Mouse (Mus musculus): Measurements from ENCODE around the gene Grik4. TPM values are rescaled to one million over a fixed set of nuclear protein-coding genes. Genes with fewer than 3 reads are reported as not detected.
"Not testable (repeated sequence)": the region's sequence is repeated elsewhere in the genome, so short reads cannot be mapped to it uniquely, and the experiment has no call there.

The Grik4 gene
- not detected in 2 replicates for polyA plus RNA-seq (2012; ENCODE audit: insufficient read depth, insufficient read length, low replicate concordance, missing spikeins)

- Histone ChIP-seq H3K27ac (ENCODE audit: insufficient read depth, low read depth, low read length) (no peak within 1 kb of the TSS), H3K4me1 (ENCODE audit: control insufficient read depth, insufficient read depth, low read length) (peaks cover 10% of the 10 kb centered on the region), H3K4me3 (ENCODE audit: insufficient read depth, low read depth, low read length) (peak within 1 kb of the TSS; percentile 50)
- WGBS: 1% methylated on average over 56 of the region's 68 CpGs
- no peak for TF ChIP-seq POLR2A (IDR thresholded peaks at IDR 0.05; ENCODE audit: insufficient read depth, low read depth, low read length)
- no peak for TF ChIP-seq CTCF (IDR thresholded peaks at IDR 0.05; ENCODE audit: insufficient read depth, low read depth, low read length)
Observed at GRCm38 (mm10) chr9:42943781-42944535, at the start of gene Grik4. Gene Grik4, minus strand, starts transcription at chr9:42944493.

- 91% methylated on average over 4 of the region's 4 CpGs for WGBS
- no peak for TF ChIP-seq CTCF (IDR thresholded peaks at IDR 0.05; ENCODE audit: insufficient read depth, low read depth, low read length)
- no peak for TF ChIP-seq POLR2A (IDR thresholded peaks at IDR 0.05; ENCODE audit: insufficient read depth, low read depth, low read length)
- H3K4me1 ChIP-seq (ENCODE audit: control insufficient read depth, insufficient read depth, low read length): no peaks in the 10 kb centered on the region
Observed at GRCm38 (mm10) chr9:42993659-42994058, 49.4 kb upstream of the Grik4 start.

GRCm38 (mm10) chr9:42987988-42988387 is 43.7 kb upstream of the Grik4 start:
- Histone ChIP-seq H3K4me1 (ENCODE audit: control insufficient read depth, insufficient read depth, low read length) (no peaks in the 10 kb centered on the region), H3K27ac (ENCODE audit: insufficient read depth, low read depth, low read length) (no peak overlapping the region), H3K4me3 (ENCODE audit: insufficient read depth, low read depth, low read length) (no peak overlapping the region)
- TF ChIP-seq POLR2A (IDR thresholded peaks at IDR 0.05; ENCODE audit: insufficient read depth, low read depth, low read length) (no peak), CTCF (IDR thresholded peaks at IDR 0.05; ENCODE audit: insufficient read depth, low read depth, low read length) (no peak)
- 62% methylated on average over 4 of the region's 4 CpGs for WGBS

More at GRCm38 (mm10) chr9:42993659-42994058, 49.4 kb upstream of the Grik4 start:
- Histone ChIP-seq H3K27ac (ENCODE audit: insufficient read depth, low read depth, low read length) (no peak overlapping the region), H3K4me3 (ENCODE audit: insufficient read depth, low read depth, low read length) (no peak overlapping the region)

GRCm38 (mm10) chr9:42968894-42969521 is 24.7 kb upstream of the Grik4 start:
- TF ChIP-seq POLR2A (IDR thresholded peaks at IDR 0.05; ENCODE audit: insufficient read depth, low read depth, low read length) (no peak), CTCF (IDR thresholded peaks at IDR 0.05; ENCODE audit: insufficient read depth, low read depth, low read length) (no peak)
- 67% methylated on average over 11 of the region's 11 CpGs for WGBS

GRCm38 (mm10) chr9:42967731-42968130 is 23.4 kb upstream of the Grik4 start:
- WGBS: 73% methylated on average over 9 of the region's 9 CpGs
- TF ChIP-seq POLR2A (IDR thresholded peaks at IDR 0.05; ENCODE audit: insufficient read depth, low read depth, low read length) (no peak), CTCF (IDR thresholded peaks at IDR 0.05; ENCODE audit: insufficient read depth, low read depth, low read length) (no peak)
- H3K4me1 ChIP-seq (ENCODE audit: control insufficient read depth, insufficient read depth, low read length): peaks cover 8% of the 10 kb centered on the region
- no peak overlapping the region for H3K27ac ChIP-seq (ENCODE audit: insufficient read depth, low read depth, low read length)
- no peak overlapping the region for H3K4me3 ChIP-seq (ENCODE audit: insufficient read depth, low read depth, low read length)

More at GRCm38 (mm10) chr9:42968894-42969521, 24.7 kb upstream of the Grik4 start:
- Histone ChIP-seq H3K4me3 (ENCODE audit: insufficient read depth, low read depth, low read length) (no peak overlapping the region), H3K27ac (ENCODE audit: insufficient read depth, low read depth, low read length) (no peak overlapping the region), H3K4me1 (ENCODE audit: control insufficient read depth, insufficient read depth, low read length) (peaks cover 8% of the 10 kb centered on the region)

- 68% methylated on average over 3 of the region's 3 CpGs for WGBS
- not testable (repeated sequence) for H3K4me3 ChIP-seq (ENCODE audit: insufficient read depth, low read depth, low read length); H3K27ac ChIP-seq (ENCODE audit: insufficient read depth, low read depth, low read length); H3K4me1 ChIP-seq (ENCODE audit: control insufficient read depth, insufficient read depth, low read length)
Observed at GRCm38 (mm10) chr9:42964809-42965208, 20.5 kb upstream of the Grik4 start.

GRCm38 (mm10) chr9:42964366-42964765 is 20.1 kb upstream of the Grik4 start:
- no peak overlapping the region for H3K4me3 ChIP-seq (ENCODE audit: insufficient read depth, low read depth, low read length)
- TF ChIP-seq CTCF (IDR thresholded peaks at IDR 0.05; ENCODE audit: insufficient read depth, low read depth, low read length): no peak
- no peak for TF ChIP-seq POLR2A (IDR thresholded peaks at IDR 0.05; ENCODE audit: insufficient read depth, low read depth, low read length)
- H3K27ac ChIP-seq (ENCODE audit: insufficient read depth, low read depth, low read length): no peak overlapping the region
- WGBS: 21% methylated on average over 12 of the region's 12 CpGs
- peaks cover 8% of the 10 kb centered on the region for H3K4me1 ChIP-seq (ENCODE audit: control insufficient read depth, insufficient read depth, low read length)

- TF ChIP-seq POLR2A (IDR thresholded peaks at IDR 0.05; ENCODE audit: insufficient read depth, low read depth, low read length) (no peak), CTCF (IDR thresholded peaks at IDR 0.05; ENCODE audit: insufficient read depth, low read depth, low read length) (no peak)
- Histone ChIP-seq H3K4me1 (ENCODE audit: control insufficient read depth, insufficient read depth, low read length) (peaks cover 6% of the 10 kb centered on the region), H3K27ac (ENCODE audit: insufficient read depth, low read depth, low read length) (no peak overlapping the region), H3K4me3 (ENCODE audit: insufficient read depth, low read depth, low read length) (no peak overlapping the region)
- 88% methylated on average over 6 of the region's 6 CpGs for WGBS
Observed at GRCm38 (mm10) chr9:42962506-42962905, 18.2 kb upstream of the Grik4 start.

GRCm38 (mm10) chr9:42958401-42958800 is 14.1 kb upstream of the Grik4 start:
- Histone ChIP-seq H3K4me1 (ENCODE audit: control insufficient read depth, insufficient read depth, low read length) (peaks cover 5% of the 10 kb centered on the region; the same call in 1 of the 2 replicates), H3K27ac (ENCODE audit: insufficient read depth, low read depth, low read length) (no peak overlapping the region), H3K4me3 (ENCODE audit: insufficient read depth, low read depth, low read length) (no peak overlapping the region)
- TF ChIP-seq CTCF (IDR thresholded peaks at IDR 0.05; ENCODE audit: insufficient read depth, low read depth, low read length): no peak
- no peak for TF ChIP-seq POLR2A (IDR thresholded peaks at IDR 0.05; ENCODE audit: insufficient read depth, low read depth, low read length)
- 54% methylated on average over 7 of the region's 7 CpGs for WGBS

All from olfactory bulb, adult 2 months (tissue).